Mouse (Mus musculus) heart, adult 2 months (tissue): ENCODE measurements around the gene Zfp433. TPM values are rescaled to one million over a fixed set of nuclear protein-coding genes. Genes with fewer than 3 reads are reported as not detected.
"Not testable (repeated sequence)": the region's sequence is repeated elsewhere in the genome, so short reads cannot be mapped to it uniquely, and the experiment has no call there.

Source experiments
- DNase-seq, 2 experiments: peaks; one replicate each; pipeline ENCODE4 v3.0.0; 2021
- H3K27ac ChIP-seq: fragments of 200-600 bp; 2 replicates; pipeline ENCODE4 v1.8.1; 2022
- H3K27me3 ChIP-seq: fragments of 200-500 bp; 2 replicates; pipeline ENCODE4 v1.6.1; 2012; ENCODE audit warnings: mild to moderate bottlenecking, low read length, inconsistent platforms, mixed read lengths; ENCODE audit not compliant: control insufficient read depth, insufficient read depth
- H3K36me3 ChIP-seq: fragments of 200-500 bp; 2 replicates; pipeline ENCODE4 v1.6.1; 2012; ENCODE audit warnings: low read length, inconsistent platforms; ENCODE audit not compliant: control insufficient read depth, insufficient read depth
- H3K4me1 ChIP-seq: fragments of 200-500 bp; 2 replicates; pipeline ENCODE4 v1.6.1; 2011; ENCODE audit warnings: low read length; ENCODE audit not compliant: control insufficient read depth, insufficient read depth
- H3K4me3 ChIP-seq: fragments of 200-600 bp; 2 replicates; pipeline ENCODE4 v1.8.1; 2022
- H3K79me2 ChIP-seq: fragments of 200-500 bp; replicated peaks from 2 replicates; pipeline ENCODE4 v1.6.1; 2012; ENCODE audit warnings: mild to moderate bottlenecking, inconsistent platforms, low read length, moderate library complexity, mixed read lengths; ENCODE audit not compliant: control insufficient read depth, insufficient read depth
- H3K9ac ChIP-seq: fragments of 200-500 bp; 2 replicates; pipeline ENCODE4 v1.6.1; 2012; ENCODE audit warnings: low read depth, mild to moderate bottlenecking, control low read depth, inconsistent platforms, low read length, mixed read lengths
- CTCF ChIP-seq: fragments of 200-600 bp; IDR thresholded peaks from 2 replicates; pipeline ENCODE4 v1.8.1; 2022; ENCODE audit warnings: antibody characterized with exemption, mild to moderate bottlenecking, moderate library complexity
- EP300 ChIP-seq: fragments of 200-500 bp; IDR thresholded peaks from 2 replicates; pipeline ENCODE4 v1.6.1; 2011; ENCODE audit warnings: low read depth, low read length, control low read depth; ENCODE audit not compliant: insufficient read depth
- POLR2A ChIP-seq: fragments of 200-500 bp; IDR thresholded peaks from 2 replicates; pipeline ENCODE4 v1.6.1; 2011; ENCODE audit warnings: mild to moderate bottlenecking, low read depth, low read length, control low read depth; ENCODE audit not compliant: insufficient read depth
- WGBS: fragments of 180-500 bp; shearing (Covaris S2); methylation state at CpG from one replicate; pipeline ENCODE4 v1.1.7; 2018; 5-methylcytosine and 5-hydroxymethylcytosine counted together
- intact Hi-C: fragments of 180-260 bp; cut with DNase I; formaldehyde crosslinking; loops from one replicate; pipeline ENCODE4 v1.15.1; 2025
- long read RNA-seq: library from polyadenylated mRNA; stranded (forward); transcript quantifications from one replicate; pipeline ENCODE4 v2.0.0, GENCODE M21; 2021
- polyA plus RNA-seq: library from polyadenylated mRNA; depleted of rRNA; stranded (reverse); fragments of >200 nt; gene quantifications from 2 replicates; pipeline ENCODE4 v1.2.3, GENCODE M21; 2012; rRNA removed
- total RNA-seq, 2 experiments: library from RNA; stranded (reverse); gene quantifications; 2 replicates each; pipeline ENCODE4 v1.2.3; 2021

Zfp433 gene
- total RNA-seq (1 to 10 TPM; 3.7 to 5.7 TPM), polyA plus RNA-seq (0.62 and 3.1 TPM in 2 replicates)
- long read RNA-seq, partial matches to known transcripts = 0 of 2 reads
- long read RNA-seq, other reads (novel, unspliced or antisense) = 0 of 2 reads

DNA sequence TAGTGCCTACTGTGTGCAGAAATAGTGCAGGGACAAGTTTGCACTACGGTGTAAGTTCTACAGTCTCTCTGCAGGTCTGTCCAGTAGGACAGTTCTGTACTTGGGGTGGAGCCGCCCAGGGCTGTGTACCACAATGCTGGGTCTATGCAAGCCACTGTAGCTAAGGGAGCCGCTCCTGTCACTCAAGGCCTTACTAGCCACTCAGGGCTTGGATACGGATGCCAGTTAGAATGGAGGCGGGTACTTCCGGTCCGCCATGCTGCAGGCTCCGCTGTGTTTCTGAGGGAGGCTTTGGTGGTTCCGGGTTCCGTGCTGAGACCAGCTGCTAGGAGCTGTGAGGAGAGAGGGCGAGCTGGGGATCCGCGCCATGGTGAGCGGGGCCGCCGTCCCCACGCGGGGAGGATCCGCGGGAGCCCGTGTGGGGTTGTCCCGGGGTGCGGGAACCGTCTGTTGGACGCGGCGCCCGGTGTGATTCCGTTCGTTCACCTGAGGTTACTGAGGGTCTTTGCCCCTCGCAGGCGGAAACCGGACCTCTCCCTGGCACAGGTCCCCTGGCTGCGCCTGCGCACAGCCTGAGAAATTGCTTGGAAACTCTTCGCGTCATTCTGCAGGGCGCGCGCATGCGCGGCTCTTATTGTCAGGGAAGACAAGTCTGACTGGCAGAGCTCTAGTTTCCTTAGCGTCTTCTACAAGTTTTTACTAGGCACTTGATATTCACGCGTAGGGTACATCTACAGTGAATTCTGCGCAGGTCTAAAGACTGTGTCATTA, at the start of gene Zfp433:
Zfp433 (plus strand) TSS at position 295 of the 771 bp plus-strand sequence.
- H3K79me2 ChIP-seq, H3K36me3 ChIP-seq, DNase-seq, H3K4me1 ChIP-seq, H3K27ac ChIP-seq, H3K27me3 ChIP-seq, H3K9ac ChIP-seq, H3K4me3 ChIP-seq, intact Hi-C loops: not testable (repeated sequence)
- no CpG with 5 or more reads among the region's 46 CpGs for WGBS

DNA sequence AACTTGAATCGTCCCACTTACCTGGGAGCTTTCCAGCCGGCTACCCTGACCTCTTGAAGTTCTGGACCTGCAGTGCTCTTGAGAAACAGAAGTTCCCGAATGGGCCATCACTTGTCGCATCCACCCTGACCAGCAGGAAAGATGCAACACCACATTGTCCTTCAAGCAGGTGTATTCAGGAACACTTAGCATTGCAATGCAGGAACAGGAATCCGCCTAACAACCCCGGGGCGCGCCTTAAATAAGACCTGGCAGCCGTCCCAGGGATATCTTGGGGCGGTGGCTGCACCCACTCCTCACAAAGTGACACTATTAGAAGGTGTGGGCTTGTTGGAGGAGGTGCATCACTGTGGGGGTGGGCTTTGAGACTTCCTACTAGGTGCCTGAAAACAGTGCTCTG, 49.4 kb upstream of the Zfp433 start:
- H3K36me3 ChIP-seq = no peaks in the 10 kb centered on the region
- no peak overlapping the region for H3K27ac ChIP-seq
- TF ChIP-seq POLR2A (no peak), CTCF (no peak), EP300 (no peak)
- no peak overlapping the region for H3K9ac ChIP-seq
- WGBS = 94% methylated on average over 10 of the region's 10 CpGs
- DNase-seq = no peak
- no peaks in the 10 kb centered on the region for H3K4me1 ChIP-seq
- H3K4me3 ChIP-seq = no peak overlapping the region
- intact Hi-C loops = no loop called here
- H3K27me3 ChIP-seq = no peaks in the 10 kb centered on the region
- H3K79me2 ChIP-seq = peaks cover 1% of the 10 kb centered on the region; the same call in 1 of the 2 replicates

DNA sequence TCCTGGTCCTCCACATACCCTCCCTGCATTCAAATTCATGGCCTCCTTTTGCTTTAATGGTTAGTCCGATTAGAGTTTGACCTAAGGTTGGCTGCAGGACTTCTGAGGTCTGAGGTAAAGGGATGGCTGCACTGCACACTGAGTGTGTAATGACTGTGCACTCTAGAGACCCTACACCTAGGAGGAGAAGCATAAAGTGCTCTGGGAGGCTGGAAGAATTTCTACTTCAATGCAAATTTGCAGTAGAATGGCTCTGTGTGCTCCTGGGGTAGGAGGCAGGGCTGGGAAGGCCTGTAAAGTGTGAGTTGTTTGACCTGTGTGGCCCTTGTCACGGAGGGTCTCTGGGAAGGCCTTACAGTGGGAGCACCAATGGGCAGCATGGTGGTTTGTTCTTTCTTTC, 48.5 kb upstream of the Zfp433 start:
- 98% methylated on average over 2 of the region's 2 CpGs for WGBS

DNA sequence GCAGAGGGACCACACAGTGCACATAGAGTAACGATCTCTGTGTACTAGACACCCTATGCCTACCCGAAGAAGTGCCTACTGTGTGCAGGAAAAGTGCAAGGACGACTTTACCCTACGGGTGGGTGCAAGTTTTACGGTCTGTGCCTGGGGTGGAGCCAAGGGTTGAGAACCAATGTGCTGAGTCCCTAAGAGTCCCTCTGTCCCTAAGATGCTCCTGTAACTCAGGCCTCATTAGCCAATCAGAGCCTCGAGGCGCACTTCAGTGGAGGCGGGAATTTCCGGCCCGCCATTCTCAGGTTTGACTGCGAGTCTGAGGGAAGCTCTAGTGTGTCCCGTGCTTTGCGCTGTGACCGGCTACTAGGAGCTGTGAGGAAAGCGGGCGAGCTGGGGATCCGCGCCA, 17.5 kb upstream of the Zfp433 start:
- H3K27ac ChIP-seq, DNase-seq, H3K27me3 ChIP-seq, intact Hi-C loops, H3K9ac ChIP-seq, H3K4me1 ChIP-seq, H3K36me3 ChIP-seq, H3K4me3 ChIP-seq, H3K79me2 ChIP-seq: not testable (repeated sequence)
- whole genome bisulfite sequencing = no CpG with 5 or more reads among the region's 18 CpGs

More for the DNA sequence above, 48.5 kb upstream of the Zfp433 start:
- no peak overlapping the region for H3K9ac ChIP-seq
- H3K4me3 ChIP-seq = no peak overlapping the region
- no peaks in the 10 kb centered on the region for H3K4me1 ChIP-seq
- no peaks in the 10 kb centered on the region for H3K27me3 ChIP-seq
- TF ChIP-seq EP300 = no peak
- no peak for TF ChIP-seq CTCF
- TF ChIP-seq POLR2A = no peak
- intact Hi-C loops = no loop called here
- peaks cover 1% of the 10 kb centered on the region; the same call in 1 of the 2 replicates for H3K79me2 ChIP-seq
- no peak overlapping the region for H3K27ac ChIP-seq
- H3K36me3 ChIP-seq = no peaks in the 10 kb centered on the region
- no peak for DNase-seq

DNA sequence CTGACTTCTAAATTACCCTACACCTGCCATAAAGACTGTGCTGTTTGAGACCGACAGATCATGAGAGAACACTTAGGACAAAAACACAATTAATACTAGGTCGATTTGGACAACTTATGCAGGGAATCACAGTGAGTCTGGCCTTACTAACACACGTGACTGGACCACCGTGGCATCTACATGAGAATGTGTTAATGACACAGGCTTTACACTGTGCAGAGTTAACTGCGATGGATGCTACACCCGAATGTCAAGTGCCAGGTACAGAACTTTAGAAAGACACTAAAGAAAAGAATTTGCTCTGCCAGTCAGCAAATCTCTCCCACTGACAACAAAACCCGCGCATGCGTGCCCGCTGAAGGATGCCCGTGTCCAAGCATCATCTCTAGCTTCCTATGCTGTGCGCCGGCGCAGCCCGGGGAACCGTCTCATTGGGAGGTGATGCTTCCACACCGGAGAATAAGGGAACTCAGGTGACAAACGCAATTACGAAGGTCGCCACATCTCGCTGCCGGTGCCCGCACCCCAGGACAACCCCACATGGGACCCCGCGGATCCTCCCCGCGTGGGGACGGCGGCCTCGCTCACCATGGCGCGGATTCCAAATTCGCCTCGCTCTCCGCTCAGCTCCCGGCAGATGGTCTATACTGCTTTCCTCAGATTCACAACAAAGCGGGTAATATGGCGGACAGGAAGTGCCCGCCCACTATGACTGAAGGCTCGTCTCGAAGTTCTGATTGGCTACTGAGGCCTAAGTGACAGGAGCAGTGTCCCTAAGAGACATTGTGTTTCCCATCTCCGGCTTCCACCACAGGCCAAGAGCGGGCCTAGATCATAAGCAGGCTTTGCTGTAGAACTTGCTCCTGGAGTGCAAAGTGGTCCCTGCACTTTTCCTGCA, 66.1 kb downstream of the Zfp433 start, which contains the start of gene Gm3055:
Gm3055 (minus strand) TSS at position 656 of the 898 bp plus-strand sequence.
- DNase-seq, H3K4me3 ChIP-seq, H3K27ac ChIP-seq, H3K79me2 ChIP-seq, H3K27me3 ChIP-seq, H3K9ac ChIP-seq, intact Hi-C loops, H3K4me1 ChIP-seq, H3K36me3 ChIP-seq: not testable (repeated sequence)
- WGBS = no CpG with 5 or more reads among the region's 43 CpGs

DNA sequence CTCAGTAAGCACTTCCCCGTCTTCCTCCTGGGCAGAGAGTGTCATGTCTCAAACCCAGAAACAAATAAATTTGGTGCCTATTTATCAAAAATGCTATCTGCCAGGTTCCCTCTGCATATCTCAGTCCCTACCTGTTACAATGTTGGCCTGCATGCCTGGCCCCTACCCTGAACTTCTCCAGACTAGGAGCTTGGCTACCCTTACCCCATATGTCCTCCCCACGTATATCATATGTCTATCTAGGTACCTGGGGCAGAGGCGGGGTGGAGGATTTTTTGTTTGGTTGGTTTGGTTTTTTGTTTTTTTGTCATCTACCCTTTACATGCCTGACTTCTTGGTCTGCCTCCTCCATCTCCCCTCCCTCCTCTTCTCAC, 66.8 kb downstream of the Zfp433 start:
- DNase-seq, H3K79me2 ChIP-seq, H3K36me3 ChIP-seq, H3K27me3 ChIP-seq, H3K9ac ChIP-seq, H3K4me1 ChIP-seq, H3K27ac ChIP-seq, H3K4me3 ChIP-seq, intact Hi-C loops: not testable (repeated sequence)
- WGBS = no CpG with 5 or more reads among the region's 3 CpGs

Other genes with a start within 250 kb of the Zfp433 start
- gene Nfic, start 249.2 kb upstream of the Zfp433 start, total RNA-seq = 100 to 1,000 TPM in 1 of 2 experiments, 10 to 100 TPM in 1; 94.2 to 104 TPM
- gene Nfic, start 249.2 kb upstream of the Zfp433 start, polyA plus RNA-seq = 59.9 and 80.1 TPM in 2 replicates
- gene Celf5, start 222.1 kb upstream of the Zfp433 start, total RNA-seq = under 1 TPM in 1 of 2 experiments, not detected in 1; 0.16 TPM
- gene Celf5, start 222.1 kb upstream of the Zfp433 start, polyA plus RNA-seq = 0.39 and 0.73 TPM in 2 replicates
- 10 to 100 TPM; 68.6 to 74.2 TPM for gene Ncln, start 208.4 kb upstream of the Zfp433 start, total RNA-seq
- gene Ncln, start 208.4 kb upstream of the Zfp433 start, polyA plus RNA-seq = 107 and 116 TPM in 2 replicates
- 1 to 10 TPM in 1 of 2 experiments, under 1 TPM in 1; 0.81 to 1.1 TPM for gene S1pr4, start 204.7 kb upstream of the Zfp433 start, total RNA-seq
- gene S1pr4, start 204.7 kb upstream of the Zfp433 start, polyA plus RNA-seq = 2.0 and 3.1 TPM in 2 replicates
- 1 to 10 TPM; 1.1 to 1.5 TPM for gene Gna15, start 180.6 kb upstream of the Zfp433 start, total RNA-seq
- gene Gna15, start 180.6 kb upstream of the Zfp433 start, polyA plus RNA-seq = 1.1 and 1.2 TPM in 2 replicates
- gene Gna11, start 159.6 kb upstream of the Zfp433 start, total RNA-seq = 10 to 100 TPM; 46.6 to 53.5 TPM
- 68.0 and 81.9 TPM in 2 replicates for gene Gna11, start 159.6 kb upstream of the Zfp433 start, polyA plus RNA-seq
- 1,000 to 10,000 TPM in 1 of 2 experiments, 100 to 1,000 TPM in 1; 982 to 1,113 TPM for gene Aes, start 145.3 kb upstream of the Zfp433 start, total RNA-seq
- 2,586 and 3,063 TPM in 2 replicates for gene Aes, start 145.3 kb upstream of the Zfp433 start, polyA plus RNA-seq
- 1 to 10 TPM; 6.8 to 7.4 TPM for gene Tle2, start 130.3 kb upstream of the Zfp433 start, total RNA-seq
- gene Tle2, start 130.3 kb upstream of the Zfp433 start, polyA plus RNA-seq = 40.9 and 43.8 TPM in 2 replicates
- gene Tle6, start 103.8 kb upstream of the Zfp433 start, total RNA-seq = 1 to 10 TPM; 5.1 to 7.7 TPM
- gene Tle6, start 103.8 kb upstream of the Zfp433 start, polyA plus RNA-seq = 19.0 and 20.1 TPM in 2 replicates
- 1 to 10 TPM; 2.5 to 3.7 TPM for gene BC025920, start 98.6 kb upstream of the Zfp433 start, total RNA-seq
- 1.9 and 2.5 TPM in 2 replicates for gene BC025920, start 98.6 kb upstream of the Zfp433 start, polyA plus RNA-seq
- gene Sirt6, start 77.0 kb upstream of the Zfp433 start, total RNA-seq = 1 to 10 TPM; 7.0 to 7.9 TPM
- 11.5 and 15.4 TPM in 2 replicates for gene Sirt6, start 77.0 kb upstream of the Zfp433 start, polyA plus RNA-seq
- 1 to 10 TPM; 7.8 to 7.9 TPM for gene Ankrd24, start 76.3 kb upstream of the Zfp433 start, total RNA-seq
- 33.7 and 46.5 TPM in 2 replicates for gene Ankrd24, start 76.3 kb upstream of the Zfp433 start, polyA plus RNA-seq
- gene Gm10778, start 55.8 kb upstream of the Zfp433 start, total RNA-seq = 1 to 10 TPM; 2.1 to 2.4 TPM
- 0.59 and 1.2 TPM in 2 replicates for gene Gm10778, start 55.8 kb upstream of the Zfp433 start, polyA plus RNA-seq
- 1 to 10 TPM; 1.2 to 2.7 TPM for gene Gm3055, start 66.3 kb downstream of the Zfp433 start, total RNA-seq
- 0.33 and 1.7 TPM in 2 replicates for gene Gm3055, start 66.3 kb downstream of the Zfp433 start, polyA plus RNA-seq
- gene Gm4767, start 107.4 kb downstream of the Zfp433 start, total RNA-seq = 1 to 10 TPM; 1.1 to 1.2 TPM
- gene Gm4767, start 107.4 kb downstream of the Zfp433 start, polyA plus RNA-seq = not detected in 2 replicates
- gene Gm32687, start 159.1 kb downstream of the Zfp433 start, total RNA-seq = 1 to 10 TPM in 1 of 2 experiments, under 1 TPM in 1; 0.99 to 1.6 TPM
- 0.23 and 0.25 TPM in 2 replicates for gene Gm32687, start 159.1 kb downstream of the Zfp433 start, polyA plus RNA-seq
- gene Zfp781, start 225.7 kb downstream of the Zfp433 start, total RNA-seq = under 1 TPM; 0.50 to 0.99 TPM
- 0.12 and 0.35 TPM in 2 replicates for gene Zfp781, start 225.7 kb downstream of the Zfp433 start, polyA plus RNA-seq